Mouse (Mus musculus): ENCODE measurements around the gene Leng8. TPM values are rescaled to one million over a fixed set of nuclear protein-coding genes. Genes with fewer than 3 reads are reported as not detected.
A peak's percentile ranks its signal among the peaks of the same experiment; 100 is the strongest.

Leng8 gene
- 121 and 130 TPM in 2 replicates for polyA plus RNA-seq (2016; fragmentation: Nextera tagmentation; extraction: Ambion mirVana)

GRCm38 (mm10) chr7:4136771-4137531 is at the start of gene Leng8:
Gene Leng8 (plus strand): TSS chr7:4137039.
- ATAC-seq (ENCODE audit: low FRiP score, low read depth): peak; percentile 99
- H3K4me3 ChIP-seq: peak within 1 kb of the TSS; percentile 69
- no peaks in the 10 kb centered on the region for H3K27me3 ChIP-seq
- no peaks in the 10 kb centered on the region for H3K9me3 ChIP-seq
- peak within 1 kb of the TSS; percentile 91 for H3K27ac ChIP-seq (replicated peaks)
- H3K36me3 ChIP-seq: peaks cover 51% of the 10 kb centered on the region
- H3K9ac ChIP-seq (replicated peaks): peak within 1 kb of the TSS; percentile 70
- H3K4me1 ChIP-seq: peaks cover 13% of the 10 kb centered on the region
- peak within 1 kb of the TSS; percentile 82 for H3K4me2 ChIP-seq (replicated peaks)
- WGBS: under 1% methylated on average over 76 of the region's 78 CpGs

GRCm38 (mm10) chr7:4087238-4087895 is 49.5 kb upstream of the Leng8 start:
- H3K36me3 ChIP-seq: no peaks in the 10 kb centered on the region
- no peaks in the 10 kb centered on the region for H3K9me3 ChIP-seq
- H3K4me1 ChIP-seq: no peaks in the 10 kb centered on the region
- no peak overlapping the region for H3K4me2 ChIP-seq (replicated peaks)
- H3K4me3 ChIP-seq: no peak overlapping the region
- no peak overlapping the region for H3K27ac ChIP-seq (replicated peaks)
- H3K9ac ChIP-seq (replicated peaks): no peak overlapping the region
- WGBS: 80% methylated on average over 4 of the region's 4 CpGs
- ATAC-seq (ENCODE audit: low FRiP score, low read depth): no peak
- H3K27me3 ChIP-seq: no peaks in the 10 kb centered on the region

- Histone ChIP-seq H3K4me2 (replicated peaks) (no peak overlapping the region), H3K27me3 (no peaks in the 10 kb centered on the region), H3K9ac (replicated peaks) (no peak overlapping the region), H3K9me3 (no peaks in the 10 kb centered on the region), H3K36me3 (no peaks in the 10 kb centered on the region), H3K4me1 (no peaks in the 10 kb centered on the region), H3K27ac (replicated peaks) (no peak overlapping the region), H3K4me3 (no peak overlapping the region)
- ATAC-seq (ENCODE audit: low FRiP score, low read depth): no peak
- 86% methylated on average over 6 of the region's 6 CpGs for WGBS
Measured at GRCm38 (mm10) chr7:4087896-4088480, 48.9 kb upstream of the Leng8 start.

GRCm38 (mm10) chr7:4088679-4089078 is 48.2 kb upstream of the Leng8 start:
- Histone ChIP-seq H3K4me1 (no peaks in the 10 kb centered on the region), H3K9ac (replicated peaks) (no peak overlapping the region), H3K27ac (replicated peaks) (no peak overlapping the region), H3K9me3 (no peaks in the 10 kb centered on the region), H3K4me2 (replicated peaks) (no peak overlapping the region), H3K27me3 (no peaks in the 10 kb centered on the region), H3K4me3 (no peak overlapping the region), H3K36me3 (no peaks in the 10 kb centered on the region)
- WGBS: 90% methylated on average over 2 of the region's 2 CpGs
- no peak for ATAC-seq (ENCODE audit: low FRiP score, low read depth)

- H3K27ac ChIP-seq (replicated peaks): no peak overlapping the region
- H3K9ac ChIP-seq (replicated peaks): no peak overlapping the region
- no peaks in the 10 kb centered on the region for H3K9me3 ChIP-seq
- no peaks in the 10 kb centered on the region for H3K36me3 ChIP-seq
- H3K4me2 ChIP-seq (replicated peaks): no peak overlapping the region
- ATAC-seq (ENCODE audit: low FRiP score, low read depth): no peak
- H3K27me3 ChIP-seq: no peaks in the 10 kb centered on the region
- H3K4me1 ChIP-seq: no peaks in the 10 kb centered on the region
- WGBS: 56% methylated on average over 8 of the region's 8 CpGs
- no peak overlapping the region for H3K4me3 ChIP-seq
Measured at GRCm38 (mm10) chr7:4091170-4091569, 45.7 kb upstream of the Leng8 start.

- WGBS: 81% methylated on average over 2 of the region's 2 CpGs
- H3K9ac ChIP-seq (replicated peaks): no peak overlapping the region
- H3K4me3 ChIP-seq: no peak overlapping the region
- no peak overlapping the region for H3K27ac ChIP-seq (replicated peaks)
- no peak for ATAC-seq (ENCODE audit: low FRiP score, low read depth)
- H3K27me3 ChIP-seq: no peaks in the 10 kb centered on the region
- no peaks in the 10 kb centered on the region for H3K9me3 ChIP-seq
- no peaks in the 10 kb centered on the region for H3K36me3 ChIP-seq
- no peak overlapping the region for H3K4me2 ChIP-seq (replicated peaks)
- no peaks in the 10 kb centered on the region for H3K4me1 ChIP-seq
Measured at GRCm38 (mm10) chr7:4098301-4098700, 38.5 kb upstream of the Leng8 start.

GRCm38 (mm10) chr7:4098832-4099231 is 38.0 kb upstream of the Leng8 start:
- Histone ChIP-seq H3K4me3 (no peak overlapping the region), H3K4me1 (no peaks in the 10 kb centered on the region), H3K9ac (replicated peaks) (no peak overlapping the region), H3K27me3 (no peaks in the 10 kb centered on the region), H3K9me3 (no peaks in the 10 kb centered on the region), H3K4me2 (replicated peaks) (no peak overlapping the region), H3K27ac (replicated peaks) (no peak overlapping the region), H3K36me3 (no peaks in the 10 kb centered on the region)
- no peak for ATAC-seq (ENCODE audit: low FRiP score, low read depth)
- 83% methylated on average over 2 of the region's 2 CpGs for WGBS

- Histone ChIP-seq H3K27me3 (no peaks in the 10 kb centered on the region), H3K9ac (replicated peaks) (no peak overlapping the region), H3K27ac (replicated peaks) (no peak overlapping the region), H3K9me3 (no peaks in the 10 kb centered on the region), H3K4me1 (no peaks in the 10 kb centered on the region), H3K4me2 (replicated peaks) (no peak overlapping the region), H3K36me3 (no peaks in the 10 kb centered on the region), H3K4me3 (no peak overlapping the region)
- ATAC-seq (ENCODE audit: low FRiP score, low read depth): no peak
- 85% methylated on average over 5 of the region's 5 CpGs for WGBS
Measured at GRCm38 (mm10) chr7:4101144-4101543, 35.7 kb upstream of the Leng8 start.

- H3K36me3 ChIP-seq: no peaks in the 10 kb centered on the region
- H3K27me3 ChIP-seq: no peaks in the 10 kb centered on the region
- H3K4me2 ChIP-seq (replicated peaks): no peak overlapping the region
- 19% methylated on average over 4 of the region's 4 CpGs for WGBS
- H3K9ac ChIP-seq (replicated peaks): no peak overlapping the region
- no peak overlapping the region for H3K4me3 ChIP-seq
- no peak for ATAC-seq (ENCODE audit: low FRiP score, low read depth)
- H3K4me1 ChIP-seq: no peaks in the 10 kb centered on the region
- H3K9me3 ChIP-seq: no peaks in the 10 kb centered on the region
- H3K27ac ChIP-seq (replicated peaks): no peak overlapping the region
Measured at GRCm38 (mm10) chr7:4103411-4103810, 33.4 kb upstream of the Leng8 start.

GRCm38 (mm10) chr7:4111766-4112165 is 25.1 kb upstream of the Leng8 start:
- no peak overlapping the region for H3K27ac ChIP-seq (replicated peaks)

GRCm38 (mm10) chr7:4117050-4117814 is 19.6 kb upstream of the Leng8 start:
- Histone ChIP-seq H3K4me3 (no peak overlapping the region), H3K27me3 (no peaks in the 10 kb centered on the region), H3K27ac (replicated peaks) (no peak overlapping the region), H3K4me2 (replicated peaks) (no peak overlapping the region), H3K9ac (replicated peaks) (no peak overlapping the region), H3K9me3 (no peaks in the 10 kb centered on the region), H3K4me1 (peaks cover 27% of the 10 kb centered on the region), H3K36me3 (no peaks in the 10 kb centered on the region)
- ATAC-seq (ENCODE audit: low FRiP score, low read depth): no peak
- WGBS: 73% methylated on average over 8 of the region's 8 CpGs

More at GRCm38 (mm10) chr7:4111766-4112165, 25.1 kb upstream of the Leng8 start:
- Histone ChIP-seq H3K9me3 (no peaks in the 10 kb centered on the region), H3K4me1 (no peaks in the 10 kb centered on the region), H3K27me3 (no peaks in the 10 kb centered on the region), H3K36me3 (no peaks in the 10 kb centered on the region), H3K4me3 (no peak overlapping the region), H3K4me2 (replicated peaks) (no peak overlapping the region), H3K9ac (replicated peaks) (no peak overlapping the region)
- WGBS: 52% methylated on average over 3 of the region's 3 CpGs
- no peak for ATAC-seq (ENCODE audit: low FRiP score, low read depth)

Data from midbrain, embryonic 12.5 days (tissue).